Mouse (Mus musculus) NIH3T3 (cell line): ENCODE measurements at regions not wholly inside any gene's neighbourhood (a gene's known extent, or its start where the extent isn't known, plus 50 kb on each side); places are given as distances from the start of the nearest gene placed in this dataset.

ENCODE experiments used
- DNase-seq: peaks from one replicate; pipeline ENCODE4 v3.0.0-alpha.2; 2012; ENCODE audit warnings: low read depth

GRCm38 (mm10) chr12:9091951-9092350 is 62.2 kb downstream of the Ttc32 start:
- peak; percentile 51 for DNase-seq

- no peak for DNase-seq
These were observed 65.3 kb downstream of the Ttc32 start for GRCm38 (mm10) chr12:9095061-9095460.

- peak; percentile 78 for DNase-seq
These were observed 76.6 kb downstream of the Ttc32 start for GRCm38 (mm10) chr12:9106416-9106815.

GRCm38 (mm10) chr12:9109806-9110205 is 80.0 kb downstream of the Ttc32 start:
- DNase-seq = peak; percentile 35

GRCm38 (mm10) chr12:9112161-9112674 is 82.4 kb downstream of the Ttc32 start:
- DNase-seq = peak; percentile 43

GRCm38 (mm10) chr12:9113652-9114051 is 83.9 kb downstream of the Ttc32 start:
- DNase-seq = peak; percentile 91

GRCm38 (mm10) chr12:9114061-9114460 is 84.3 kb downstream of the Ttc32 start:
- peak; percentile 71 for DNase-seq

GRCm38 (mm10) chr12:9118576-9118975 is 88.8 kb downstream of the Ttc32 start:
- DNase-seq = peak; percentile 73

- no peak for DNase-seq
These were observed 98.2 kb downstream of the Ttc32 start for GRCm38 (mm10) chr12:9127931-9128550.

- DNase-seq = no peak
These were observed 98.9 kb downstream of the Ttc32 start for GRCm38 (mm10) chr12:9128581-9129275.

GRCm38 (mm10) chr12:9132621-9133020 is 102.8 kb downstream of the Ttc32 start:
- DNase-seq = no peak

GRCm38 (mm10) chr12:9133890-9134870 is 104.4 kb downstream of the Ttc32 start:
- DNase-seq = peak; percentile 66

GRCm38 (mm10) chr12:9151001-9151400 is 121.2 kb downstream of the Ttc32 start:
- no peak for DNase-seq

GRCm38 (mm10) chr12:9151426-9151825 is 121.6 kb downstream of the Ttc32 start:
- DNase-seq = no peak

GRCm38 (mm10) chr12:9154491-9154890 is 124.7 kb downstream of the Ttc32 start:
- DNase-seq = no peak

GRCm38 (mm10) chr12:9156794-9157193 is 127.0 kb downstream of the Ttc32 start:
- DNase-seq = peak; percentile 68

- DNase-seq = peak; percentile 92
These were observed 129.0 kb downstream of the Ttc32 start for GRCm38 (mm10) chr12:9158751-9159150.

- DNase-seq = no peak
These were observed 135.7 kb downstream of the Ttc32 start for GRCm38 (mm10) chr12:9165367-9165940.

- peak; percentile 89 for DNase-seq
These were observed 136.6 kb downstream of the Ttc32 start for GRCm38 (mm10) chr12:9166218-9166908.

GRCm38 (mm10) chr12:9169008-9169407 is 139.2 kb downstream of the Ttc32 start:
- no peak for DNase-seq

GRCm38 (mm10) chr12:9173680-9174079 is 143.9 kb downstream of the Ttc32 start:
- no peak for DNase-seq
